Mouse (Mus musculus) cerebellum, adult 9-10 months (tissue): Measurements from ENCODE around the gene Fam184a.
"Not testable (repeated sequence)": the region's sequence is repeated elsewhere in the genome, so short reads cannot be mapped to it uniquely, and the experiment has no call there.

ENCODE experiments used
- DNase-seq: peaks from one replicate; pipeline ENCODE4 v3.0.0; 2022

Fam184a gene

DNA sequence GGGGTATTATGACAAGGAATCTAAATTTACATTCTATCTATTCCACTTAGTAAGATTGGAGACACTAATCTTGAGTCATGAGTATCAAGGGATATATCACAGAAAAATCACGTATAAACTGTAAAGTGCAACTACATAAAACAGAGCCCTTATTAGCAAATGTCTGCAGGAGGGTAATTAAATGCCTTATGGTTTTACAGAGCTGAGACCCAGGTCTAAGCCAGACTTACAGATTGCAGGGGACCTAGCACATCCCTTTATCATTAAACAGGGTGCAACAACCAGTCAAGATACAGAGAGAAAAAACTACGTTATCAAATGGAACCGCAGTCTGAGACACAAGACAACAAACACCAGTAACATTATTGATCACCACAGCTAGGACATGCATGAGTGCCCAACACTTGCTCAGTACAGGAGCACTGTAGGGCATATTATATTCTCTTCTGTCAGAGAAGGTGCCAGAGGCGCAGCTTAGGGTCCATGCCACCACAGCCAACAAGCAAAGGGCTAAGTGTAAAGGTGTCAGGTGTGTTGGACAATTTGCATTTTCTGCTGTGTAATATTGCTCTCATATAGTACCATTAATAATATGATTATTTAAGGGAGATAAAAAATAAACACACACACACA, 61.9 kb downstream of the Fam184a start:
- no peak for DNase-seq

- DNase-seq: no peak
Measured at GRCm38 (mm10) chr10:53688533-53688932, 62.4 kb downstream of the Fam184a start.

- no peak for DNase-seq
Measured at GRCm38 (mm10) chr10:53687888-53688287, 63.0 kb downstream of the Fam184a start.

GRCm38 (mm10) chr10:53685806-53686205, 65.1 kb downstream of the Fam184a start:
- no peak for DNase-seq

DNA sequence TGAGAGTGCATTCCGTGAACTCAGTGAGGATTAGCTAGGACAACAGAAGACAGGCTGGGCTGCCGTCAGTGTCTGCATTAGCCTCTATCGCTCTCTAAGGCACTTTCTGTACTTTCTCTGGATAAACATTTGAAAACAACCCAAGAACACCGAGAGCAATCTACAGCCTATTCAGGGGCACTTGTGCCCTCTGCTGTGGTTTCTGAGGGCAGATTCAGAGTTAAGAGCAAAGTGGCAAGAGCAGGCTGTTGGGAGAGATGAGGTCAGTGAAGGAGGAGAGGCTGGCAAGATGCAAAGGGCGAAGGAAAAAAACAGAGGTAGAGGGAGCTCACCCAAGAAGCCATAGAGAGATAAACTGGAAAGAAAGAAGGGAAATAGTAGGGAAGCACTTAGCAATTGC, 67.7 kb downstream of the Fam184a start:
- DNase-seq: no peak

GRCm38 (mm10) chr10:53679690-53680557, 71.0 kb downstream of the Fam184a start:
- DNase-seq: no peak

- no peak for DNase-seq
Measured at GRCm38 (mm10) chr10:53661788-53662187, 89.1 kb downstream of the Fam184a start.

DNA sequence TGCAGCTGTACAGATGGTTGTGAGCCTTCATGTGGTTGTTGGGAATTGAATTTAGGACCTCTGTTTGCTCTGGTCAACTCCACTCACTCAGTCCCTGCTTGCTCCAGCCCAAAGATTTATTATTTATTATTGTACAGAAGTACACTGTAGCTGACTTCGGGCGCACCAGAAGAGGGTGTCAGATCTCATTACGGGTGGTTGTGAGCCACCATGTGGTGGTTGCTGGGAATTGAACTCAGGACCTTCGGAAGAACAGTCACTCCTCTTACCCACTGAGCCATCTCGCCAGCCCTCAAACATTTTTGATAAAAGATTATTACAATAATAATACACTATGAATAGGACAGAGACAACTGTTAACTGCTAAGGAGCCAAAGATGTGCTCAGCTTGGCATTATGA, 96.7 kb downstream of the Fam184a start:
- DNase-seq: not testable (repeated sequence)

GRCm38 (mm10) chr10:53650683-53651082, 100.2 kb downstream of the Fam184a start:
- no peak for DNase-seq

DNA sequence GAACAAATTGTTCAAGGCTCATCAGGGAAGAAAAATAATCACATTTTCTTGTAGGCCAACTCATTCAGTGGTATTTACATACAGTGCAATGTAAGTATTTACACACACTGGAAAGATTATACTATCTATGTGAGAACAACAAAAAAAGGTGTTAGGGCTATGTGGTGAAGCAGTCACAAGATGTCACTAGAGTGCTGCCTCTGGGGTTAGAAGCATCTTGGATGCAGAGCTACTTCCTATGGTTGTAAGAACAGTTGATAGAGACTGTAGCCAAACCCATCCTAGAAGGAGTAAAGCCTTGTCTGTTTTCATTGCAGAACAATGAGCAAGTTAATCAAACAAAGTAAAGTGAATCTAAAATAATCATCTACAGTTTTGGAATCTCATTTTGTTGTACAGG, 109.4 kb downstream of the Fam184a start:
- peak; percentile 73 for DNase-seq

DNA sequence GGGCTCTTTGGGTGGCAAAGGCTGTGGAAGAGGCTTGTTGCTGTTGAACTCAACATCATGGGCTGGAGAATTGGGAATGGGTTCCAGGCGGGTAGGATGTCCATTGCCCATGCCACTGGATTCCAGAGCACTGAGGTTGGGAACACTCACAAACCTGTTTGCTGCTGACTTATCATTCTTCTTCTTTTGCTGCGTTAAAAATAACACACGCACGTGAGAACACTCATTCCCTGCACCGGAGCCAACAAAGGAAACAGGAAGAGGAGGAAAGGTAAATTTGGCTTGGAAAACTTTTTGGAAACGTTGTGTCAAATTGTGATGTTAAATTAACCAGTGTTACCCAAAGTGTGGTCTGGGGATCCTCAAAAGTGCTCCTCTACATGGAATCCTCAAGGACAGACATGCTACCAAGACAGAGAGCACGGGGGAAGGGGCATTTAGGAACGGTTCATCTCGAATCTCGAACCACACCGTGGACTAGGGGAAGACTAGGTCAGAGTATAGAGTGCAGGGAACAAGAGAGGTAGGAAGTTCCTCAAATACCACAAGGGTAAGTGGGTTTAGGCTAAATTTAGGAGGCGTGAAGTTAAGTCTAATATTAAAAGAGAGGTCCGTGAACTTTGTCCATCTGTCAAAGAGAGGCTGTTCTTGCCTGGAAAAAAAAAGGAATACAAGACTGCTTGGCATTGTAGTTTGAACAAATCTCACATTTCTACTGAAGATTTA, 115.5 kb downstream of the Fam184a start:
- no peak for DNase-seq

GRCm38 (mm10) chr10:53634160-53634559, 116.8 kb downstream of the Fam184a start:
- DNase-seq: no peak

DNA sequence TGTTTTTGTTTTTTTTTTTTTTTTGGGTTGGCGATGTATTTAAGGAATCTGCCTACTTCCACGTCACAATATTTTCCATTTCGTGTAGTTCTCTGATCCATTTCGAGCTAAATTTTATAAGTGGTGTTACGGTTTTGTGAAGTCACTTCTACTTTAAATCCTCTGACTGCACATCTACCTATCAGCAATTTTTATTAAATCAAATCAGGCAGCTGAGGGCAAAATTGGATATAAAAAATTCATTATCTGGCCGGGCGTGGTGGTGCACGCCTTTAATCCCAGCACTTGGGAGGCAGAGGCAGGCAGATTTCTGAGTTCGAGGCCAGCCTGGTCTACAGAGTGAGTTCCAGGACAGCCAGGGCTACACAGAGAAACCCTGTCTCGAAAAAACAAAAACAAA, 120.6 kb downstream of the Fam184a start, which contains the start of gene Mcm9:
Gene Mcm9 (minus strand): TSS at position 101 of the 400 bp plus-strand sequence.
- not testable (repeated sequence) for DNase-seq

GRCm38 (mm10) chr10:53629918-53630250, 121.0 kb downstream of the Fam184a start:
- peak; percentile 98 for DNase-seq

DNA sequence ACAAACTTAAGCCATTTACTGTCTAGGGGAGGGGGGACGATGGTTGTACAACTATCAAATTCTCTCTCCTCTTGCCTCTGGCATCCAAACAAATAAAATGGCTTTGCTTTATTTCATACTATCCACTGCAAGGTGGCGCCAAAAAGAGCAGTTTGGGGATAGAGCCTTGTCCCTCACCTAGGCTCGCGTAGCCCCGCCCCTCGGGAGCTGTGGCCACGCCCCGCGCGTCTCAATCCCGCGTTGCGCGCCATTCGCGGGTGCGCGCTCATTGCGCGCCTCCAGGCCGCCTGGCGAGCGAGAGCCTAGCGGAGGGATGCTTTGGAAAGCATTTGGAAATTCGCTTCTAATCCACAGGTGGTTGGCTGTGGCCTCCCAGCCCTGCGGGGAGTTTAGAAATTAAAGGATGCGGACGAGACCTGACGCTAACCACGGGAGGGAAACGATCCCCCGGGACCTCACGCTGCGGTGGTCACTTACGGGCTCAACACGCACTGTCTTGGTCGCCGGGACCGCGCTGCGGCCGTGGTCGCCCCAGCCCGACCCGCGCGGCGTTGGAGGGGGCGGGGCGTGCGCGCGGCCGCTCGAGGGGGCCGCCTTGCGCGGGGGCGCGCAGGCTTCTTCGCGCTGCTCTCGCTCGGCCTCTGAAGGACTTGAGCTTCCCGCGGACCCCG, 121.5 kb downstream of the Fam184a start:
- peak; percentile 98 for DNase-seq

- DNase-seq: no peak
Measured at GRCm38 (mm10) chr10:53615850-53616616, 134.9 kb downstream of the Fam184a start.

DNA sequence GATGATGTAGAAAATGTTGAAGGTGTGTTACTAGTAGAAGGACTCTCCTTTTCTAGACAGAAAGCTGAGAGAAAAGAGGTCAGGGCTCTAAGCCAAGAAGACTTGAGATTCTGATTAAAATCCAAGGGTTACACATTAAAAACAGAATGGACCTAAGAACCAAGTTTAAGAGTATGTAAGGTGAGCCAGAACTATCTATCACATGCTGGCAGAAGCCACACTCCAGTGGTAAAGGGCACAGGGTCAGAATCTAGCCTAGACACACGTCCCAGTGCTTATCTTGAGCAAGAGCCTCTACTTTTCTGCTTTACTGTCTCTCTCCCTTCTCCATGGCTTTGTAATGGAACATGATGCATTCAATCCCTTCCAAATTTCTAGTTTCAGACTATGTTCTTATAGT, 137.0 kb downstream of the Fam184a start:
- no peak for DNase-seq

DNA sequence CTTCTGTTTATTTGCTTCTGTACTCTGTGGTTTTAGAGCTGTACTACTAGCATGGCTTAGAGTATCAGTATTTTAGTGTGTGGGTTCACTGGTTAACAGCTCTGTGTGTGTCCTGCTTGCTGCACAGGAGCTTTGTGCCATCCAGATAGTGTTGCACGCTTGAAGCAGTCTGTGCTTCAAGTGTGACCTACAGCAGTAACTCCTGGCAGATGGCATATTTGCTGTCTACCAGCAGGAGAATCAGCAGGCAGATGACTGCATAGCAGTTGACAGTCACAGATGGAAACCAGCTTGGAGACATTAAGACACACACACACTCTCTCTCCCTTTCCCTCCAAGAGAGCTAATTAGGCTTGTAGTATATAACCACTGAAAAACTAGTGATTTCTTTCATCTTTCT, 138.8 kb downstream of the Fam184a start:
- peak; percentile 92 for DNase-seq

DNA sequence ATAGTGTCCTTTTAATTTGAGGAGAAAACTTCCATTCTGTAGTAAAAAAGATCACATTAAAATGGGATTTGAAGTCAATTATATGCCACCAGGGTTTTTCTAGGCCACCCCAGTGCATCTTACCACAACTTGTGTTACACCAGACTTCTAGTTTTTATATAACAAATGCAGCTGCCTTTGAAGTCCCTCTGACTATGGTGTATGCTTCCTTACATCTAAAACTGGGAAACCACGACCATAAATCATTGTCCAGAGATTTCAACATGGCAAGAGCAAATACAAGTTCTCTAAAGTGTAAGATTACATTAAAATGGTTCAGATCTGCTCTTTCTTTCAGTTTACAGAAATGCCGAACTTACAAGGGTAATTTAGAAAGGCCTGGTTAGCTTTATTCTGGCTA, 142.6 kb downstream of the Fam184a start:
- no peak for DNase-seq

- no peak for DNase-seq
Measured at GRCm38 (mm10) chr10:53605328-53605727, 145.6 kb downstream of the Fam184a start.

GRCm38 (mm10) chr10:53598821-53599220, 152.1 kb downstream of the Fam184a start:
- DNase-seq: no peak
